ENCODE assay signal across 31 mouse cellular contexts in genomic region chr10:13213956-13214355, GRCm38 (mm10). TPM values are rescaled to one million over a fixed set of nuclear protein-coding genes. Genes with fewer than 3 reads are reported as not detected.
DNase-seq lines count a peak whose midpoint lies in the region; ATAC-seq lines count a peak whose summit lies in the region.
"Had no signal": no experiment of that assay in that cellular context is flagged by ENCODE, and none has a peak within 500 bp of the region (broad histone marks: within the 10 kb centered on the region; RNA-seq: fewer than 3 reads in every experiment).

No protein-coding gene starts in this region.

- H3K27ac ChIP-seq in embryonic facial prominence, embryonic 12.5 days = peak overlapping the region; percentile 41; the same call in 1 of the 2 replicates
- H3K27ac ChIP-seq in embryonic facial prominence, embryonic 10.5 days (replicated peaks) = no peak overlapping the region
- peak overlapping the region; percentile 28 to 59 for H3K27ac ChIP-seq in heart, embryonic 14.5 days (replicated peaks in 1 of 2; ENCODE audit: control insufficient read depth in 1 of 2, insufficient read depth in 1 of 2, low read depth in 2 of 2, low read length in 2 of 2)
- 0 out of 2 replicates have a peak overlapping the region, but pooled peaks have one; percentile 11 for H3K27ac ChIP-seq in liver, embryonic 12.5 days
- H3K27ac ChIP-seq in stomach, embryonic 15.5 days = peak overlapping the region; percentile 58
- H3K27ac ChIP-seq: forebrain, embryonic 10.5 days; hindbrain, embryonic 15.5 days; intestine, embryonic 15.5 days; layer of hippocampus, adult 2 months; liver, embryonic 13.5 days; lung, embryonic 15.5 days; midbrain, embryonic 15.5 days; neural tube, embryonic 13.5 days had no signal

- no peak for ATAC-seq in embryonic facial prominence, embryonic 12.5 days (ENCODE audit: insufficient number of reproducible peaks, insufficient read depth, low FRiP score, low TSS enrichment)
- no peak for ATAC-seq in heart, embryonic 14.5 days (ENCODE audit: insufficient number of reproducible peaks, insufficient read depth, low FRiP score, low read depth)
- no peak for ATAC-seq in liver, embryonic 12.5 days
- ATAC-seq in stomach, embryonic 15.5 days (ENCODE audit: insufficient read depth, low FRiP score, low read depth) = no peak
- ATAC-seq: forebrain, embryonic 16.5 days; intestine, embryonic 15.5 days; midbrain, embryonic 15.5 days had no signal

- H3K4me1 ChIP-seq in embryonic facial prominence, embryonic 12.5 days = no peaks in the 10 kb centered on the region
- peaks cover 15% of the 10 kb centered on the region; the same call in 1 of the 2 replicates for H3K4me1 ChIP-seq in embryonic facial prominence, embryonic 10.5 days
- H3K4me1 ChIP-seq in heart, embryonic 14.5 days (ENCODE audit: control insufficient read depth in 2 of 2, insufficient read depth in 2 of 2, low read length in 2 of 2) = peaks cover 6 to 32% of the 10 kb centered on the region in 2 experiments
- H3K4me1 ChIP-seq in liver, embryonic 12.5 days = peaks cover 8% of the 10 kb centered on the region; the same call in 1 of the 2 replicates
- peaks cover 11% of the 10 kb centered on the region for H3K4me1 ChIP-seq in stomach, embryonic 15.5 days
- H3K4me1 ChIP-seq: hindbrain, embryonic 15.5 days; midbrain, embryonic 15.5 days; neural tube, embryonic 13.5 days had no signal

- no peaks in the 10 kb centered on the region for H3K36me3 ChIP-seq in embryonic facial prominence, embryonic 12.5 days
- H3K36me3 ChIP-seq in embryonic facial prominence, embryonic 10.5 days (replicated peaks) = peaks cover 8% of the 10 kb centered on the region; the same call in 1 of the 2 replicates
- peaks cover 43% of the 10 kb centered on the region for H3K36me3 ChIP-seq in heart, embryonic 14.5 days (ENCODE audit: control insufficient read depth, insufficient read depth, low read length)
- no peaks in the 10 kb centered on the region for H3K36me3 ChIP-seq in liver, embryonic 12.5 days
- no peaks in the 10 kb centered on the region for H3K36me3 ChIP-seq in stomach, embryonic 15.5 days
- H3K36me3 ChIP-seq: hindbrain, embryonic 15.5 days; intestine, embryonic 15.5 days; liver, embryonic 13.5 days; lung, embryonic 15.5 days; midbrain, embryonic 15.5 days; neural tube, embryonic 13.5 days had no signal

- H3K9ac ChIP-seq in embryonic facial prominence, embryonic 12.5 days = no peak overlapping the region
- H3K9ac ChIP-seq in heart, embryonic 14.5 days (ENCODE audit: low read length) = 0 out of 2 replicates have a peak overlapping the region, but pooled peaks have one; percentile 18
- H3K9ac ChIP-seq in liver, embryonic 12.5 days = no peak overlapping the region
- H3K9ac ChIP-seq in stomach, embryonic 15.5 days = no peak overlapping the region
- H3K9ac ChIP-seq: hindbrain, embryonic 15.5 days; intestine, embryonic 15.5 days; liver, embryonic 13.5 days; lung, embryonic 15.5 days; midbrain, embryonic 15.5 days; neural tube, embryonic 13.5 days had no signal

- no peaks in the 10 kb centered on the region for H3K27me3 ChIP-seq in embryonic facial prominence, embryonic 12.5 days
- no peaks in the 10 kb centered on the region for H3K27me3 ChIP-seq in embryonic facial prominence, embryonic 10.5 days (replicated peaks; ENCODE audit: low read depth, poor library complexity, severe bottlenecking)
- H3K27me3 ChIP-seq in heart, embryonic 14.5 days (ENCODE audit: control insufficient read depth, insufficient read depth, low read length) = no peaks in the 10 kb centered on the region
- no peaks in the 10 kb centered on the region for H3K27me3 ChIP-seq in liver, embryonic 12.5 days (replicated peaks)
- H3K27me3 ChIP-seq in stomach, embryonic 15.5 days (replicated peaks) = no peaks in the 10 kb centered on the region
- H3K27me3 ChIP-seq: hindbrain, embryonic 15.5 days; intestine, embryonic 15.5 days; liver, embryonic 13.5 days; lung, embryonic 15.5 days; midbrain, embryonic 15.5 days; neural tube, embryonic 13.5 days had no signal

- no peak for DNase-seq in embryonic facial prominence, embryonic 10.5 days (ENCODE audit: low spot score)
- no peak for DNase-seq in heart, postnatal 14 days
- DNase-seq in liver = no peak
- no peak for DNase-seq in right cerebral cortex, postnatal 14 days
- DNase-seq: adrenal gland, postnatal 10 days; cerebellum, adult 18-20 months; cerebellum, postnatal 14 days; gastrocnemius, postnatal 14 days; kidney, adult 9 months; kidney, postnatal 25 days; liver, embryonic 13.5 days; lung, postnatal 4 days; right cerebral cortex, postnatal 4 days had no signal

- no peak overlapping the region for H3K4me2 ChIP-seq in embryonic facial prominence, embryonic 12.5 days (replicated peaks)
- H3K4me2 ChIP-seq in heart, embryonic 14.5 days (ENCODE audit: low read length) = peak overlapping the region; percentile 42
- no peak overlapping the region for H3K4me2 ChIP-seq in liver, embryonic 12.5 days
- no peak overlapping the region for H3K4me2 ChIP-seq in stomach, embryonic 15.5 days
- H3K4me2 ChIP-seq: hindbrain, embryonic 15.5 days; intestine, embryonic 15.5 days; liver, embryonic 13.5 days; lung, embryonic 15.5 days; midbrain, embryonic 15.5 days; neural tube, embryonic 13.5 days had no signal

- no peak overlapping the region for H3K4me3 ChIP-seq in embryonic facial prominence, embryonic 12.5 days
- no peak overlapping the region for H3K4me3 ChIP-seq in embryonic facial prominence, embryonic 10.5 days
- H3K4me3 ChIP-seq in heart, embryonic 14.5 days (ENCODE audit: control insufficient read depth in 1 of 2, insufficient read depth in 1 of 2, low read depth in 1 of 2, low read length in 2 of 2) = 0 out of 4 replicates have a peak overlapping the region, but pooled peaks have one; percentile 5 to 9
- no peak overlapping the region for H3K4me3 ChIP-seq in liver, embryonic 12.5 days
- no peak overlapping the region for H3K4me3 ChIP-seq in stomach, embryonic 15.5 days (replicated peaks)
- H3K4me3 ChIP-seq: forebrain, embryonic 10.5 days; hindbrain, embryonic 15.5 days; intestine, embryonic 15.5 days; layer of hippocampus, adult 2 months; liver, embryonic 13.5 days; lung, embryonic 15.5 days; midbrain, embryonic 15.5 days; myocyte; neural tube, embryonic 13.5 days had no signal

- H3K9me3 ChIP-seq in embryonic facial prominence, embryonic 12.5 days = no peaks in the 10 kb centered on the region
- no peaks in the 10 kb centered on the region for H3K9me3 ChIP-seq in embryonic facial prominence, embryonic 10.5 days
- no peaks in the 10 kb centered on the region for H3K9me3 ChIP-seq in heart, embryonic 14.5 days (ENCODE audit: control insufficient read depth, low read length)
- H3K9me3 ChIP-seq in liver, embryonic 12.5 days (replicated peaks) = no peaks in the 10 kb centered on the region
- no peaks in the 10 kb centered on the region for H3K9me3 ChIP-seq in stomach, embryonic 15.5 days
- H3K9me3 ChIP-seq: forebrain, embryonic 10.5 days; hindbrain, embryonic 15.5 days; intestine, embryonic 15.5 days; liver, embryonic 13.5 days; lung, embryonic 15.5 days; midbrain, embryonic 15.5 days; neural tube, embryonic 13.5 days had no signal

- intact Hi-C loops in heart, postnatal 14 days (cut with DNase I) = no loop called here

- 80% methylated on average over 12 of the region's 12 CpGs for WGBS in embryonic facial prominence, embryonic 12.5 days
- 83% methylated on average over 12 of the region's 12 CpGs for WGBS in embryonic facial prominence, embryonic 10.5 days
- 28% methylated on average over 12 of the region's 12 CpGs for WGBS in heart, embryonic 14.5 days
- 70% methylated on average over 12 of the region's 12 CpGs for WGBS in liver, embryonic 12.5 days (ENCODE audit: insufficient replicate concordance)
- 58% methylated on average over 12 of the region's 12 CpGs for WGBS in stomach, embryonic 15.5 days

RNA-seq across cellular contexts. Expression of gene Ltv1, which starts 21.0 kb away (rescaled TPM):
- 64.9 and 68.4 TPM in 2 replicates for polyA plus RNA-seq in embryonic facial prominence, embryonic 12.5 days (2016; fragmentation: Nextera tagmentation; extraction: Ambion mirVana)
- 70.9 and 72.0 TPM in 2 replicates for polyA plus RNA-seq in embryonic facial prominence, embryonic 10.5 days (2016; fragmentation: Nextera tagmentation; extraction: Ambion mirVana)
- polyA plus RNA-seq in heart, embryonic 14.5 days (2014; fragmentation: Nextera tagmentation; extraction: Ambion mirVana) = 46.8 and 48.8 TPM in 2 replicates
- 10 to 100 TPM; 19.9 to 20.1 TPM for total RNA-seq in heart, postnatal 14 days (2021)
- polyA plus RNA-seq in liver, embryonic 12.5 days (2016; fragmentation: Nextera tagmentation; extraction: Ambion mirVana) = 58.3 and 61.1 TPM in 2 replicates
- polyA plus RNA-seq in stomach, embryonic 15.5 days (2015; fragmentation: Nextera tagmentation; extraction: Ambion mirVana) = 74.1 and 75.3 TPM in 2 replicates

RNA-seq across cellular contexts. Expression of gene Zc2hc1b, which starts 36.1 kb away (rescaled TPM):
- not detected in 2 replicates for polyA plus RNA-seq in embryonic facial prominence, embryonic 12.5 days (2016; fragmentation: Nextera tagmentation; extraction: Ambion mirVana)
- not detected in 2 replicates for polyA plus RNA-seq in embryonic facial prominence, embryonic 10.5 days (2016; fragmentation: Nextera tagmentation; extraction: Ambion mirVana)
- not detected in 2 replicates for polyA plus RNA-seq in heart, embryonic 14.5 days (2014; fragmentation: Nextera tagmentation; extraction: Ambion mirVana)
- not detected for total RNA-seq in heart, postnatal 14 days (2021)
- polyA plus RNA-seq in liver, embryonic 12.5 days (2016; fragmentation: Nextera tagmentation; extraction: Ambion mirVana) = not detected in 2 replicates
- polyA plus RNA-seq in stomach, embryonic 15.5 days (2015; fragmentation: Nextera tagmentation; extraction: Ambion mirVana) = not detected in 2 replicates
- total RNA-seq: adrenal gland, postnatal 10 days; gastrocnemius, postnatal 14 days; hematopoietic stem cell, adult 5-6 weeks; layer of hippocampus, adult 2 months; layer of hippocampus, postnatal 25 days; megakaryocyte-erythroid progenitor cell, adult 5-6 weeks had no signal
- polyA plus RNA-seq: forebrain, embryonic 10.5 days; forebrain, embryonic 16.5 days; hindbrain, embryonic 15.5 days; intestine, embryonic 15.5 days; limb, embryonic 11.5 days; liver, embryonic 13.5 days; lung, embryonic 15.5 days; midbrain, embryonic 15.5 days; myocyte; neural tube, embryonic 13.5 days; thymus, postnatal 0 days had no signal

Comparison
In these comparisons a context has a peak if more than half of its experiments do, and no peak if none do; other contexts are left out.
1. H3K4me3 ChIP-seq: peak in heart, embryonic 14.5 days (2 of 2); none in embryonic facial prominence, embryonic 12.5 days (single experiment), embryonic facial prominence, embryonic 10.5 days (single experiment), liver, embryonic 12.5 days (single experiment) and stomach, embryonic 15.5 days (single experiment).